Mouse (Mus musculus) midbrain, embryonic 11.5 days (tissue): ENCODE measurements around the gene Rsrp1. TPM values are rescaled to one million over a fixed set of nuclear protein-coding genes. Genes with fewer than 3 reads are reported as not detected.

Experiments
- ATAC-seq: fragments of 200-750 bp; cut with Nextera tagmentation; 2 replicates; pipeline ENCODE4 v1.8.0; 2017; ENCODE audit warnings: moderate TSS enrichment, moderate library complexity; ENCODE audit not compliant: low FRiP score
- DNase-seq: peaks from one replicate; pipeline ENCODE4 v3.0.0; 2015; ENCODE audit warnings: low spot score; ENCODE audit errors: missing footprints
- H3K27ac ChIP-seq: fragments of 300-500 bp; sonication (generic); 2 replicates; pipeline ENCODE4 v1.5.1; 2014; ENCODE audit warnings: low read depth, low read length
- H3K27me3 ChIP-seq: fragments of 300-500 bp; sonication (generic); 2 replicates; pipeline ENCODE4 v1.6.1; 2014; ENCODE audit warnings: mild to moderate bottlenecking, low read length, moderate library complexity, mixed read lengths; ENCODE audit not compliant: control insufficient read depth, insufficient read depth
- H3K36me3 ChIP-seq: fragments of 300-500 bp; sonication (generic); 2 replicates; pipeline ENCODE4 v1.6.1; 2014; ENCODE audit warnings: mild to moderate bottlenecking, low read length, moderate library complexity, mixed read lengths; ENCODE audit not compliant: control insufficient read depth, insufficient read depth
- H3K4me1 ChIP-seq: fragments of 300-500 bp; sonication (generic); 2 replicates; pipeline ENCODE4 v1.6.1; 2014; ENCODE audit warnings: low read length; ENCODE audit not compliant: control insufficient read depth, insufficient read depth
- H3K4me2 ChIP-seq: fragments of 300-500 bp; sonication (generic); 2 replicates; pipeline ENCODE4 v1.6.1; 2014; ENCODE audit warnings: mild to moderate bottlenecking, moderate library complexity
- H3K4me3 ChIP-seq: fragments of 300-500 bp; sonication (generic); 2 replicates; pipeline ENCODE4 v1.5.1; 2014; ENCODE audit warnings: low read depth, low read length
- H3K9ac ChIP-seq: fragments of 300-500 bp; sonication (generic); 2 replicates; pipeline ENCODE4 v1.6.1; 2014; ENCODE audit warnings: low read length
- H3K9me3 ChIP-seq: fragments of 300-500 bp; sonication (generic); 2 replicates; pipeline ENCODE4 v1.6.1; 2016; ENCODE audit warnings: low read length; ENCODE audit not compliant: control insufficient read depth
- WGBS: fragments of 180-500 bp; shearing (Covaris S2); extraction: QIAGEN DNeasy Blood & Tissue Kit; methylation state at CpG from one replicate; pipeline ENCODE4 v1.1.7; 2014; 5-methylcytosine and 5-hydroxymethylcytosine counted together
- polyA plus RNA-seq: library from polyadenylated mRNA; unstranded; fragments of >200 nt; fragmentation: Nextera tagmentation; extraction: Ambion mirVana; gene quantifications from 2 replicates; pipeline ENCODE4 v1.2.1, GENCODE M21; 2014

Rsrp1 gene
- polyA plus RNA-seq, 1 experiment from 2014 or later: 352 TPM

- WGBS: 85% methylated on average over 18 of the region's 18 CpGs
- H3K4me1 ChIP-seq: no peaks in the 10 kb centered on the region
- H3K9ac ChIP-seq: no peak overlapping the region
- no peak overlapping the region for H3K27ac ChIP-seq
- no peak for ATAC-seq
- H3K27me3 ChIP-seq: no peaks in the 10 kb centered on the region
- H3K36me3 ChIP-seq: no peaks in the 10 kb centered on the region
- no peak overlapping the region for H3K4me3 ChIP-seq
- DNase-seq: no peak
- H3K4me2 ChIP-seq: no peak overlapping the region
- no peaks in the 10 kb centered on the region for H3K9me3 ChIP-seq
Observed at GRCm38 (mm10) chr4:134968605-134968976, 45.2 kb downstream of the Rsrp1 start.

GRCm38 (mm10) chr4:134975261-134975928 lies 52.0 kb downstream of the Rsrp1 start:
- no peak overlapping the region for H3K4me2 ChIP-seq
- H3K36me3 ChIP-seq: no peaks in the 10 kb centered on the region
- no peaks in the 10 kb centered on the region for H3K27me3 ChIP-seq
- WGBS: 29% methylated on average over 14 of the region's 14 CpGs
- no peak overlapping the region for H3K9ac ChIP-seq
- no peaks in the 10 kb centered on the region for H3K4me1 ChIP-seq
- H3K4me3 ChIP-seq: no peak overlapping the region
- ATAC-seq (no peak), DNase-seq (peak; percentile 91)
- no peak overlapping the region for H3K27ac ChIP-seq
- H3K9me3 ChIP-seq: no peaks in the 10 kb centered on the region

- no peak for ATAC-seq
- no peaks in the 10 kb centered on the region for H3K27me3 ChIP-seq
- DNase-seq: peak; percentile 57
- H3K9ac ChIP-seq: no peak overlapping the region
- no peak overlapping the region for H3K4me2 ChIP-seq
- no peaks in the 10 kb centered on the region for H3K4me1 ChIP-seq
- no peak overlapping the region for H3K27ac ChIP-seq
- H3K9me3 ChIP-seq: no peaks in the 10 kb centered on the region
- WGBS: 92% methylated on average over 4 of the region's 4 CpGs
- H3K4me3 ChIP-seq: no peak overlapping the region
- H3K36me3 ChIP-seq: no peaks in the 10 kb centered on the region
Observed at GRCm38 (mm10) chr4:134975929-134976308, 52.5 kb downstream of the Rsrp1 start.

Other genes with a start within 250 kb of the Rsrp1 start
- 3.1 and 3.2 TPM in 2 replicates for gene Man1c1, start 219.3 kb upstream of the Rsrp1 start, polyA plus RNA-seq
- 4.8 and 5.7 TPM in 2 replicates for gene Ldlrap1, start 155.6 kb upstream of the Rsrp1 start, polyA plus RNA-seq
- 45.6 and 51.7 TPM in 2 replicates for gene Maco1, start 70.2 kb upstream of the Rsrp1 start, polyA plus RNA-seq
- 19.2 and 21.3 TPM in 2 replicates for gene Rhd, start 59.1 kb upstream of the Rsrp1 start, polyA plus RNA-seq
- gene Tmem50a, start 8.6 kb upstream of the Rsrp1 start, polyA plus RNA-seq: 156 TPM in 2 replicates
- gene Syf2, start 7.3 kb downstream of the Rsrp1 start, polyA plus RNA-seq: 76.7 and 79.4 TPM in 2 replicates
- 0.08 TPM in 1 of 2 replicates, not detected in the other for gene Runx3, start 197.1 kb downstream of the Rsrp1 start, polyA plus RNA-seq